Mouse (Mus musculus) bone marrow, adult 2 months (tissue): ENCODE data around the gene Cd8a. TPM values are rescaled to one million over a fixed set of nuclear protein-coding genes. Genes with fewer than 3 reads are reported as not detected.

Experiments used
- H3K27ac ChIP-seq: fragments of 200-500 bp; 2 replicates; pipeline ENCODE4 v1.5.1; 2012; ENCODE audit warnings: low read depth, mild to moderate bottlenecking, control low read depth, inconsistent platforms, low read length; ENCODE audit not compliant: control insufficient read depth, poor library complexity, insufficient read depth
- H3K4me1 ChIP-seq: fragments of 200-500 bp; 2 replicates; pipeline ENCODE4 v1.6.1; 2011; ENCODE audit warnings: low read length; ENCODE audit not compliant: control insufficient read depth, insufficient read depth
- H3K4me3 ChIP-seq: fragments of 200-500 bp; replicated peaks from 2 replicates; pipeline ENCODE3; 2011; ENCODE audit warnings: mild to moderate bottlenecking, low read depth, low read length, control low read depth; ENCODE audit not compliant: control insufficient read depth
- CTCF ChIP-seq: fragments of 200-500 bp; IDR thresholded peaks from 2 replicates; pipeline ENCODE4 v1.5.1; 2011; ENCODE audit warnings: low read length, control low read depth; ENCODE audit not compliant: control insufficient read depth, insufficient read depth
- POLR2A ChIP-seq: fragments of 200-500 bp; IDR thresholded peaks from 2 replicates; pipeline ENCODE4 v1.6.1; 2011; ENCODE audit warnings: low read depth, mild to moderate bottlenecking, control low read depth, low read length, borderline replicate concordance; ENCODE audit not compliant: control insufficient read depth
- WGBS: fragments of 180-500 bp; shearing (Covaris S2); methylation state at CpG from one replicate; pipeline ENCODE4 v1.1.7; 2018; 5-methylcytosine and 5-hydroxymethylcytosine counted together
- polyA plus RNA-seq: library from polyadenylated mRNA; stranded (reverse); fragments of >200 nt; gene quantifications from 2 replicates; pipeline ENCODE4 v1.2.4, GENCODE M21; 2011; ENCODE audit warnings: low replicate concordance; ENCODE audit not compliant: missing spikeins, insufficient read depth, insufficient read length

Gene Cd8a
- polyA plus RNA-seq, 1 experiment: 2.6 TPM

DNA sequence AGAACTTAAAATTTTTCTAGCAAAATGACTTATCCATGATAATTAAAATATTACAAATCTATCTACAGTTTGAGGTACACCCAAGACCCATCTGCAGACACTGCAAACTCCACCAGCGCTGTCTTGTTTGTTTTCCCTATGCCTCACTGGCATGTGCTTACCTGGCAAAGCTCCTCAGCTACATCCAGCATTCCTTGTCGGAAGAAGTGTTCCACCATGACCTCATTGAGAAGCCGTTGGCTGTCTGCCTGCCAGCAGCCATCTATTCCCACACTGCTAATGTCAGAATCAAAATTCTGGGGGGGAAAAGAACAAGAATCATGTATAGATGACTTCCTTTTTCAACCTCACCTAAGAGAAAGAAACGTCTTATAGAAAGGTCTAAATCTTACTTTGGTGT is 41.4 kb downstream of the Cd8a start:
- TF ChIP-seq CTCF: no peak
- no peak for TF ChIP-seq POLR2A
- Histone ChIP-seq H3K4me3 (no peak overlapping the region), H3K27ac (no peak overlapping the region), H3K4me1 (no peaks in the 10 kb centered on the region)
- 88% methylated on average over 4 of the region's 4 CpGs for WGBS

DNA sequence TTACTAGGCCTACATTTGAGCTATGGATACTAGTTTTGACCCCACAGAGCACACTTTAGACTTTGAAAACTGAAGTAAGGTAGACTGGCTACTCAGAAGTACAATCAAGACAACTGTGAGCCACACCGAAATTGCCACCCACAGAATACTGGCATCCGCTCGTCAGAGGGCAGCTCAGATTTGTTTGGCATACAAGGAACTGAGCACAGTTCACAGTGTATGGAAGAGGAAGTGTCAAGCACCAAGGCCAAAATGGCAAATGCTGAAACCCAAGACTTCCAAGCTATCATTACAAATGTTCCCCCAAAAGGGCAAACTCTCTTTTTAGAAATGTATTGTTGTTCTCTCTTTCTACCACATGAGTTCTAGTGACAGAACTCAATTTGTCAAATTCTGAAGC is 42.2 kb downstream of the Cd8a start:
- H3K27ac ChIP-seq: no peak overlapping the region
- no peaks in the 10 kb centered on the region for H3K4me1 ChIP-seq
- WGBS: 61% methylated on average over 3 of the region's 3 CpGs
- no peak for TF ChIP-seq POLR2A
- TF ChIP-seq CTCF: no peak
- no peak overlapping the region for H3K4me3 ChIP-seq

DNA sequence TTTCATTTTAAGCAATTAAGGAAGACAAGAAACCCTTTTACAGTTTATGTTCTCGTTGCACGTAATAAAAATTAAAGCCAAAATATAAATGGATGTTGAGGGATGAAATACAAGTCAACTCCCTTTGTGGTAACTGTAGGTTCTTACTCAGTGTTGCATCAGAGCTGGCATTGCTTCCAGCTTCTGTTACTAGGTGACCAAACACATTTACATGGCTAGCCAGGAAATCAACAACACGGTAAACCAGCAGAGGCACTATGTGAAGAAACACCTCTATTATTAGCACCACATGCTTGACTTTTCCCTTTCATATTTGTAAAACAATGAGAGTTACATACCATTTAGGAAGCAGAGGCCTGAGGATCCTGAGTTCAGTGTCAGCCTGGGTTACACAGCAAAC is 45.6 kb downstream of the Cd8a start:
- TF ChIP-seq POLR2A (no peak), CTCF (no peak)
- WGBS: 50% methylated on average over 3 of the region's 3 CpGs
- no peaks in the 10 kb centered on the region for H3K4me1 ChIP-seq
- H3K4me3 ChIP-seq: no peak overlapping the region
- H3K27ac ChIP-seq: no peak overlapping the region

DNA sequence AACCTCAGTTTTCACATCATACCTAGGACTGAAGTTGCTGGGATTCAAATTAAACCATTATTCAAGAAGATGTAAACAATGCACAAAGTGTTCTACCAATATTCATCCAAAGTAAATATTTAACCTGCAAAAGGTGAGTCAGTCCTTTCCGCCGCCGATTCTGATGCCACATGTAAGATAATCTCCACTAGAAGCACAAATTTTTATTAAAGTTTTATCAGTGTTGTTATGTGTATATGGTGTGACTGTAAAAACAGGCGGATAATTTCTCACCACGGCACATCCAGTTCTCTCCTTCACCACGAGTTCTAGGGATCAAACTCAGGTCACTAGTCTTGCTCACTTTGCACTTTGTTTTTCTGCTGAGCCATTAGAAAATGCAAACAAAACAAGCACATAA is 47.6 kb downstream of the Cd8a start:
- TF ChIP-seq POLR2A: no peak
- TF ChIP-seq CTCF: no peak
- WGBS: 87% methylated on average over 6 of the region's 6 CpGs

DNA sequence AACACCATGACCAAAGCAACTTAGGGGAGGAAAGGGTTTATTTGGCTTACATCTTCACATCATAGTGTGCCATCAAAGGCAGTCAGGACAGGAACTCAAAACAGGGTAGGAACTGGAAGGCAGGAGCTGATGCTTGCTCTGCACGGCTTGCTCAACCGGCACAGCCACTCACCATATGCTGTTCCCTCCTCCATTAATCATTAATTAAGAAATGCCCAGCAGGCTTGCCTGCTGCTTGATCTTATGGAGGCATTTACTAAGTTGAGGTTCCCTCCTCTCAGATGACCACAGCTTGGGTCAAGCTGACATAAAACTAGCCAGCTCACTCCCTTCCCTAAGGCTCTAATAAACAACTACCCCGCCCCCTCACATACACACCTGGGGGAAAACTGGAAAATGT is 48.9 kb downstream of the Cd8a start:
- no peak overlapping the region for H3K27ac ChIP-seq
- H3K4me1 ChIP-seq: no peaks in the 10 kb centered on the region
- H3K4me3 ChIP-seq: no peak overlapping the region
- WGBS: 84% methylated on average over 3 of the region's 3 CpGs
- TF ChIP-seq POLR2A (no peak), CTCF (no peak)

More for the DNA sequence above, 47.6 kb downstream of the Cd8a start:
- H3K4me3 ChIP-seq: no peak overlapping the region
- no peak overlapping the region for H3K27ac ChIP-seq
- H3K4me1 ChIP-seq: no peaks in the 10 kb centered on the region

DNA sequence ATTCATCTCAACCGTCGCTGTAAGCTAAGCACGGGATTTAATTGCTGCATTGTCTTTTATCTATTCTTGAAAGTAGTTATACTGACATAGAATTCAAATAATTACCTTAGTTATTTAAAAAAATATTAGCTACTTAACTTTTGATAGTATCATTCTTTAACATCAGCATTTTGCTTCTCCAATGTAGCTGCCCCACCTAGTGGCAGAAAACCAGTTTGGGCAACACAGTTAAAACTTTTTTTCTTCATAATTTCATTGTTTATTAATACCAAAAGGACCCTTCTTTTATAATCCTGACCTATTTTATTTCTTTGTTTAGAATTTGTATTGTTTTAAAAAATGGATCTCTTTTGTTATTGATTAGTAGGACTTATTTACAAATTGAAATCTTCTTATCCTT is 49.9 kb downstream of the Cd8a start:
- 95% methylated on average over 3 of the region's 3 CpGs for WGBS
- TF ChIP-seq CTCF (no peak), POLR2A (no peak)
- H3K27ac ChIP-seq: no peak overlapping the region

DNA sequence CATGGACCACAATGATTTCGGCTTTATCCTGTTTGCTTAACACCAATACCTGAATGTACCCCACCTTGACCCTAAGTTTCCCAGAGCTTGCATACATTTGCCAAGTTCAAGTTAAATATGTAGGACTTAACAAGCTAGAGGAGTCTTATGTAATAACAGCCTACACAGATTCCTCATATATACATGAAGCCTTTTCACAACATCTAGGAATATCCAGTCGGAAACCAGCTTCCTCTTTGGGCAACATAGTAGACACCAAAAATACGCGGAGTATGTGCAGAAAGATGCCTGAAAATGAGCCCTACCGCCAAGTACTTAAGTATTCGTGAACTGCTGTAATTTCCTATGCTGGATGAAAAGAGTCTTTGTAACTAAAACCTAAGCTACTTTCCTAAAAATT is 52.5 kb downstream of the Cd8a start:
- TF ChIP-seq CTCF (no peak), POLR2A (no peak)
- Histone ChIP-seq H3K4me3 (no peak overlapping the region), H3K27ac (no peak overlapping the region), H3K4me1 (no peaks in the 10 kb centered on the region)
- 83% methylated on average over 6 of the region's 6 CpGs for WGBS

More for the DNA sequence above, 49.9 kb downstream of the Cd8a start:
- no peak overlapping the region for H3K4me3 ChIP-seq
- H3K4me1 ChIP-seq: no peaks in the 10 kb centered on the region

DNA sequence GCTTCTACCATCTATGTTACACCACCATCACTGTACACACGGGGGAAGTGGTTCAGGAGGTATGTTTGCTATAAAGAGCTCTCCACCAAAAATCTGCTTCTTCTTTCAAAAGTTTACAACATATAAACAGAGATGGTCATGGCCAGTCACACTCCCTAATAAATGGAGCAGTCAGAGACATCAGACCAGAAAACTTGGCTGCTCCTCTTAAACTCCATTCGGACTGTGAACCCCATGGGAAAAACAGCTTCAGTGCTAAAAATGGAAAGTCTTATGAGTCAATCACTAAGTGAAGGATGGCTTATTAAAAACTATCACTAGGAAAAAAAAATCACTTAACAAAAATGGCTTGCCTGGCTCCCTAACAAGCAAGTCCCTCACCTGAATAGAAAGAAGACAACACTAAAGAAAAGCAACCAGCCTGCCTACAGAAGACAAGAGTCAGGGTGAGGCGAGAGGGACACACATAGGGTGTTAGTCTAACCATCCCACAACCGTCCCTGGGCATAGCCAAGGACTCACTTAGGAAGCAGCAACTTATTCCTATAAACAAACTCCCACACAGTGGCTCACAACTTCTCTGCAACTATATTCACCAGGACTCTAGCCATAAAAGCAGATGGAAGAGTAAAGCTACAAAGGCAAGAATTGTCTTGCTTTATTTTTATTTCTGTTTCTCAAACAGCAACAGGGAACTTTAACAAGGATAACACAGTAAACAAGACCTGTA is 54.9 kb downstream of the Cd8a start:
- no peaks in the 10 kb centered on the region; the same call in 1 of the 2 replicates for H3K4me1 ChIP-seq
- TF ChIP-seq POLR2A: no peak
- no peak for TF ChIP-seq CTCF
- 86% methylated on average over 4 of the region's 4 CpGs for WGBS
- no peak overlapping the region for H3K4me3 ChIP-seq
- no peak overlapping the region for H3K27ac ChIP-seq

Other genes starting within 250 kb of the Cd8a start
- gene Thnsl2, start 229.0 kb upstream of the Cd8a start, polyA plus RNA-seq: not detected in 2 replicates
- gene Fabp1, start 173.6 kb upstream of the Cd8a start, polyA plus RNA-seq: 31.0 and 166 TPM in 2 replicates
- 20.7 and 24.1 TPM in 2 replicates for gene Krcc1, start 101.8 kb upstream of the Cd8a start, polyA plus RNA-seq
- 0.45 TPM in 1 of 2 replicates, not detected in the other for gene Smyd1, start 51.2 kb upstream of the Cd8a start, polyA plus RNA-seq
- 1.8 and 6.1 TPM in 2 replicates for gene Cd8b1, start 50.6 kb upstream of the Cd8a start, polyA plus RNA-seq
- gene Rmnd5a, start 67.2 kb downstream of the Cd8a start, polyA plus RNA-seq: 21.4 and 22.6 TPM in 2 replicates
- 2.2 and 4.1 TPM in 2 replicates for gene Rnf103, start 120.5 kb downstream of the Cd8a start, polyA plus RNA-seq
- 142 and 180 TPM in 2 replicates for gene Chmp3, start 170.4 kb downstream of the Cd8a start, polyA plus RNA-seq